Mouse (Mus musculus) embryonic facial prominence, embryonic 14.5 days (tissue): Measurements from ENCODE around the gene A530084C06Rik. TPM values are rescaled to one million over a fixed set of nuclear protein-coding genes. Genes with fewer than 3 reads are reported as not detected.

ENCODE experiments used
- ATAC-seq: fragments of 200-750 bp; cut with Nextera tagmentation; 2 replicates; pipeline ENCODE4 v1.8.0; 2017; ENCODE audit warnings: low read depth, moderate number of reproducible peaks, moderate TSS enrichment
- DNase-seq: peaks from one replicate; pipeline ENCODE4 v3.0.0-alpha.2; 2015; ENCODE audit warnings: low spot score
- H3K27ac ChIP-seq: fragments of 300-500 bp; sonication (generic); replicated peaks from 2 replicates; pipeline ENCODE4 v1.5.1; 2014; ENCODE audit warnings: low read depth, mild to moderate bottlenecking, low read length, moderate library complexity
- H3K27me3 ChIP-seq: fragments of 300-500 bp; sonication (generic); replicated peaks from 2 replicates; pipeline ENCODE4 v1.6.1; 2014; ENCODE audit warnings: low read length; ENCODE audit not compliant: control insufficient read depth, insufficient read depth
- H3K36me3 ChIP-seq: fragments of 300-500 bp; sonication (generic); 2 replicates; pipeline ENCODE4 v1.6.1; 2014; ENCODE audit warnings: low read length, mixed read lengths; ENCODE audit not compliant: control insufficient read depth, insufficient read depth
- H3K4me1 ChIP-seq: fragments of 300-500 bp; sonication (generic); 2 replicates; pipeline ENCODE4 v1.6.1; 2014; ENCODE audit warnings: antibody characterized with exemption, low read length; ENCODE audit not compliant: control insufficient read depth, insufficient read depth
- H3K4me2 ChIP-seq: fragments of 300-500 bp; sonication (generic); 2 replicates; pipeline ENCODE4 v1.6.1; 2014; ENCODE audit warnings: low read depth, mild to moderate bottlenecking, low read length, moderate library complexity, mixed read lengths
- H3K4me3 ChIP-seq: fragments of 300-500 bp; sonication (generic); 2 replicates; pipeline ENCODE4 v1.5.1; 2014; ENCODE audit warnings: low read depth, mild to moderate bottlenecking, low read length
- H3K9ac ChIP-seq: fragments of 300-500 bp; sonication (generic); 2 replicates; pipeline ENCODE4 v1.6.1; 2014; ENCODE audit warnings: low read depth, mild to moderate bottlenecking, low read length, moderate library complexity, mixed read lengths
- H3K9me3 ChIP-seq: fragments of 300-500 bp; sonication (generic); 2 replicates; pipeline ENCODE4 v1.6.1; 2016; ENCODE audit warnings: low read length; ENCODE audit not compliant: control insufficient read depth
- WGBS: fragments of 180-500 bp; shearing (Covaris S2); extraction: QIAGEN DNeasy Blood & Tissue Kit; methylation state at CpG from one replicate; pipeline ENCODE4 v1.1.7; 2014; 5-methylcytosine and 5-hydroxymethylcytosine counted together
- polyA plus RNA-seq: library from polyadenylated mRNA; unstranded; fragments of >200 nt; fragmentation: Nextera tagmentation; extraction: Ambion mirVana; gene quantifications from 2 replicates; pipeline ENCODE4 v1.2.1, GENCODE M21; 2014

A530084C06Rik gene
- polyA plus RNA-seq, 1 experiment from 2014 or later, result not detected

DNA sequence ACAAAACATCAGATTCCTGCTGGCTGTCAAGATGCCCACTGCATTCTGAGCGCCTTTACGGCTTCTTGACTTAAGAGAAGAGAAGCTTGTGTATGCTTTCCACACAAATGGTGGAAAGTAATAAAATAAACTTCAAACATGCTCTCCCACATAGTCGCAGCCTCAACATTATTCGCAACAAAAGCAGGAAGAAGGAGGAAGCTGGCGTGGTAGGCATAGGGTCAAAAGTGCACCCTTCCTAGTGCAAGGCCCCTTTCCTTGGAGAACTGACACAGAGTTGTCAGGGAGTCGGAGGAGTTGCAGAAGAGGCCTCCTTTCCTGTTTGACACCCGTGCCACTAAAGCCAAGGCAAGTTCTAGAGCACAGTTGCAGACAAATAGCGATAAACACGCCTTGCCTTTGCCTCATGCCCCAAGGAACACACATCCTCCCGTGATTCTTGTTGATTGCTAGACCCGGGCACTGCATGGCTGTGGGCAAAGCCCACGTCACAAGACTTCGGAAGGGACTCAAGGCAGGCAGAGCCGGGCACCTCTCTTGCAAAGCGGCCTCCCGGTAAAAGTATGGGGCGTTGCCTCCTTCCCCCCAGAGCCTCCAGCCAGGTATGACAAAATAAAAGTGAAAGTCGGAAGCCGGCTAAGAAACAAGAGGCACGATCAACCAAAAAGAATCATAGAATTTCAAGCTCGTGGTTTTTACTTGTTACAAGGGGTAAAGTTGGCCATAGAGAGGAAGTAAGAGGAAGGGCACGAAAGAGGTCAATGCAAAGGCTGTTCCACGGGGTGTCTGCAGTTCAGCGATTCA lies 2.0 kb downstream of the A530084C06Rik start:
- no peak for ATAC-seq
- WGBS, result 11% methylated on average over 24 of the region's 24 CpGs
- no peak for DNase-seq

DNA sequence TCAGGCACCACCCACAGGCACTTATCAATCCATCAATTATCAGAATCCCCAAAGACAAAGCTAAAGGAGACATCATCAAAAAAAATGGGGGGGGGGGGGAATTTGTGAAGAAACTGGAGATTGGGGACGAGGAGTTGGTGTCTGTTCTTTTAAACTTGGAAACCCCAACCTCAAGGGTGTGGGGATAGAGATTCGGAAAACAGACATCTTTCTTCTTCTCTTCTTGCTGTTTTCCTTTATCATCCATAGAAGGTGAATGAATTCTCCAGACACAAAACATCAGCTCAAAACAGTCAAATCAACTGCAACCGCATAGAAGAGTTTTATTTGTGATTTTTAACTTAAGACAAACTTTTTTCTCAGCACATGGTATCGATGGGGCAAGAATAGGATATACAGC lies 3.3 kb downstream of the A530084C06Rik start, which contains the start of gene Foxq1:
Gene Foxq1 (plus strand): TSS at position 301 of the 400 bp plus-strand sequence.
- no peak within 1 kb of the TSS for H3K4me3 ChIP-seq
- no peak for ATAC-seq
- DNase-seq, result no peak
- H3K27ac ChIP-seq, result no peak within 1 kb of the TSS
- 81% methylated on average over 4 of the region's 4 CpGs for WGBS
- no peak within 1 kb of the TSS; the same call in 1 of the 2 replicates for H3K4me2 ChIP-seq
- H3K4me1 ChIP-seq, result peaks cover 21% of the 10 kb centered on the region; the same call in 1 of the 2 replicates
- H3K36me3 ChIP-seq, result no peaks in the 10 kb centered on the region
- no peaks in the 10 kb centered on the region for H3K9me3 ChIP-seq
- no peak within 1 kb of the TSS for H3K9ac ChIP-seq
- H3K27me3 ChIP-seq, result peaks cover 68% of the 10 kb centered on the region

More for the DNA sequence above, 2.0 kb downstream of the A530084C06Rik start:
- H3K4me3 ChIP-seq, result peak overlapping the region; percentile 64
- H3K27ac ChIP-seq, result no peak overlapping the region
- peak overlapping the region; percentile 67; the same call in 1 of the 2 replicates for H3K9ac ChIP-seq
- H3K9me3 ChIP-seq, result no peaks in the 10 kb centered on the region
- H3K27me3 ChIP-seq, result peaks cover 81% of the 10 kb centered on the region
- peak overlapping the region; percentile 99 for H3K4me2 ChIP-seq
- H3K36me3 ChIP-seq, result no peaks in the 10 kb centered on the region
- H3K4me1 ChIP-seq, result peaks cover 21% of the 10 kb centered on the region; the same call in 1 of the 2 replicates

DNA sequence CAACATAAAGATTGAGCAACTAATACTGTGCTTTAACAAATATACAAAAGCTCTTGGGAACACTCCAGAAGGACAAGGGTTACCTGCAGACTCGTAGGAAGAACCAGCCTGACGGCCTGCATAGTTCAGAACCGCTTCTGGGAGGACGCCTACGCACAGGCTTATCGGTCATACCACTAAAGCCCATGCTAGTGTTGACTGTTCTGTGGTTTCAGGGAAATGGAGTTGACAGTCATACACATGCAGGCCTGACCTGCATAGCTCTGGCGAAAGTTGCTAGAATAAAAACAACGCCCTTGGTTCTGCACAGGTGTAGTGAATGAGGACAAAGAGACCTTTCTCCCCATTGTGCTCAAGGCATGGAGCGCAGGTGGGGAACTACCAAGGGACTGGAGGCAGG lies 11.5 kb downstream of the A530084C06Rik start:
- Histone ChIP-seq H3K4me1 (no peaks in the 10 kb centered on the region), H3K27ac (no peak overlapping the region), H3K4me2 (no peak overlapping the region), H3K4me3 (no peak overlapping the region), H3K27me3 (no peaks in the 10 kb centered on the region), H3K36me3 (no peaks in the 10 kb centered on the region), H3K9me3 (no peaks in the 10 kb centered on the region), H3K9ac (no peak overlapping the region)
- ATAC-seq (peak; percentile 76; the same call in 1 of the 2 replicates), DNase-seq (peak; percentile 50)
- 78% methylated on average over 9 of the region's 9 CpGs for WGBS

DNA sequence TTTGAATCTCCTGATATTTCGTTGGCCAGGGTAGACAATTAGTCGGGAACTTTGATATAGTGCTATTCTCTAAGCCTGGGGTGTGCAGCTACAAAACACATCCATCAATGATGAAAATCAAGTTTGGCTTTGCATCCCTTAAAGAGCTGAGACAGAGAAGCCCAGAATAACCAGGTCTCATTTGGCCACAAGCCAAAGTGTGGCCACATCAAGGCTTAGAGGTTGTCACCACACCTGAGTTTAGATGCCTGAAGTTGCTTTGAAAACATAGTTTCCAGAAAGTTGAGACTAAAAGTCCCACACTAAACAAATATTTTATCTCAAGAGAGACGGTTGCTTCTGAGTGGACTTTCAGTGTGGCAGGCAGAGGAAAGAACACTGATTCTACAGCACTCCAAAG lies 11.9 kb downstream of the A530084C06Rik start:
- H3K4me3 ChIP-seq, result no peak overlapping the region
- no peaks in the 10 kb centered on the region for H3K9me3 ChIP-seq
- no peaks in the 10 kb centered on the region for H3K36me3 ChIP-seq
- 77% methylated on average over 3 of the region's 3 CpGs for WGBS
- DNase-seq (peak; percentile 30), ATAC-seq (0 out of 2 replicates have a peak, but pooled peaks have one; percentile 18)
- no peaks in the 10 kb centered on the region for H3K4me1 ChIP-seq
- no peak overlapping the region for H3K27ac ChIP-seq
- H3K4me2 ChIP-seq, result no peak overlapping the region
- no peak overlapping the region for H3K9ac ChIP-seq
- H3K27me3 ChIP-seq, result no peaks in the 10 kb centered on the region

DNA sequence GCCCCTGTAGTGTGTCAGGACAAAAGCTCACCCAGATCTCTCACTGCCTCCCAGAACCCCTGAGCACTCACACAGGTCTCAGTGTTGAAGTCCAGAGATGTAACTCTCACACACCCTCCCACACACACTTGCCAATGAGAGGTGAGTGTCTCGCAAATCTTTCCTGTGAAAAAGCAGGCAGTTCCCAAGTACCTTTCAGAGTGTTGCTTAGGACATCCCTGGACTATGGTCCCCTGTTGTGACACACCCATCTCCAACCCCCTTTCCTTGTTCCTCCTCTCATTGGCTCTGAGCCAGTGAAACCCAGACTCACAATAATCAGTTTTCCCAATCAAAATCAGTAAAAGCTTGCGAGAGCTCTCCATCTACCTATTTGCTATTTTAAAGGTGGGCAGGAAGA lies 12.3 kb downstream of the A530084C06Rik start:
- Histone ChIP-seq H3K27ac (no peak overlapping the region), H3K4me2 (no peak overlapping the region), H3K9me3 (no peaks in the 10 kb centered on the region), H3K4me1 (no peaks in the 10 kb centered on the region), H3K9ac (no peak overlapping the region), H3K4me3 (no peak overlapping the region), H3K27me3 (no peaks in the 10 kb centered on the region), H3K36me3 (no peaks in the 10 kb centered on the region)
- DNase-seq (no peak), ATAC-seq (no peak)
- WGBS, result 71% methylated on average over 2 of the region's 2 CpGs

DNA sequence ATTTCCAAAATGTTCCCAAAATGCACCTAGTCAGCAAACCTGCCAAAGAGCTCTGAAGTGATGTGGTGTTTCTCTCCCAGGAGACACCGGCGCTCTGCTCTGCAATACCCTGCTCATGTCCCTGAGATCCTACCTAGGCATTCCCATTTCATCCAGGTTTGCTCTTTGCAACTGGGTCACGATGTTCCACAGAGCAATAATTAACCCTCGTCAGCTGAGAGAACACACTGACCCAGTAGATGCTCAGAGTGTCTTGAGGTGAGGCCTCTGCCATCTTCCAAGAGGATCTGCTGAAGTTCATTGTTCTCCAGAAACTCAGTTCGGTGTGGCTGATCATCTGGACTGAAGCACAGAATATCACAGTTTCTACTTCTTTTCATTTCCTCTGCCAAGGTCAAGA lies 16.1 kb downstream of the A530084C06Rik start:
- 90% methylated on average over 5 of the region's 5 CpGs for WGBS

DNA sequence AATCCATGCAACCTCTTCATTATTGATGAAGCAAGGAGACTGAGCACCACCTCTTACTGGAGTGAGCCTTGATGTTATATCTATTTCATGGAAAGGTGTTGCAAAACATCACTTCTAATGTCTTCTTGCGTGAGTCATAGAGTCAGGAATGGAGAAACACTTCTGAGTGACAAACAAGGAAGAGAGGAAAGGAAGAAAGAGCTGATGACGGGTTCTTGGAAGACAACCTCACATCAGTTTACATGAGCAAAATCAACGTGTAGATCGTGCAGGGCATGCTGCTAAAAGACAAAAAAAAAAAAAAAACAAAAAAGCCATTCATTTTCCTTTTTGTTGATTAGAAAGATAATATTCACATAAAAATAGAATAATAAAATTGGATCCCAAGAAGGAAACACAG lies 24.4 kb downstream of the A530084C06Rik start:
- WGBS, result 87% methylated on average over 4 of the region's 4 CpGs
- H3K27me3 ChIP-seq, result no peaks in the 10 kb centered on the region

More for the DNA sequence above, 16.1 kb downstream of the A530084C06Rik start:
- H3K36me3 ChIP-seq, result no peaks in the 10 kb centered on the region
- DNase-seq, result no peak
- no peak overlapping the region for H3K4me3 ChIP-seq
- ATAC-seq, result no peak
- no peaks in the 10 kb centered on the region for H3K27me3 ChIP-seq
- H3K9ac ChIP-seq, result no peak overlapping the region
- no peaks in the 10 kb centered on the region for H3K9me3 ChIP-seq
- no peaks in the 10 kb centered on the region for H3K4me1 ChIP-seq
- H3K27ac ChIP-seq, result no peak overlapping the region
- no peak overlapping the region for H3K4me2 ChIP-seq

DNA sequence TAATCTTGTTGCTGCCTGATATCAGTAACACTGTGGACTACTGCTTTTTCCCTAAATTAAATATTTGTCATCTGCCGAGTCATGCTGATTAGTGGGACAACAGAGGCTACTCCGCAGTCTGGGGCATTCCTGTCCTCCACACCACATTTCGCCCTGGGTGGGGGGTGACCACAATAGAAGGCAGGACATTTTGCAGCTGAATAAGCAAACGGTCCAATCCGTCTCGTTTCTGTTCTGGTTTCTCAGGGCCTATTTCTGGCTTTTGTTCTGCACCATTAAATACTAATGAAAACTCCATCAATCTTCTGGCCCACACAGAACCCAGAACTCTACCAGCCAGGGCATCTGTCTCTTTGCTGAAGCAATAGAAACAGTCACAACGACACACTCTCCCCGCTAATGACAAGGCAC lies 27.5 kb downstream of the A530084C06Rik start:
- Histone ChIP-seq H3K4me1 (no peaks in the 10 kb centered on the region), H3K36me3 (no peaks in the 10 kb centered on the region), H3K27me3 (no peaks in the 10 kb centered on the region), H3K27ac (no peak overlapping the region), H3K9me3 (no peaks in the 10 kb centered on the region), H3K4me2 (no peak overlapping the region), H3K9ac (no peak overlapping the region), H3K4me3 (no peak overlapping the region)
- WGBS, result 56% methylated on average over 8 of the region's 8 CpGs
- ATAC-seq, result no peak
- DNase-seq, result no peak

More for the DNA sequence above, 24.4 kb downstream of the A530084C06Rik start:
- no peak overlapping the region for H3K4me2 ChIP-seq
- no peaks in the 10 kb centered on the region for H3K4me1 ChIP-seq
- H3K4me3 ChIP-seq, result no peak overlapping the region
- H3K9ac ChIP-seq, result no peak overlapping the region
- no peak for DNase-seq
- no peaks in the 10 kb centered on the region for H3K36me3 ChIP-seq
- no peak overlapping the region for H3K27ac ChIP-seq
- H3K9me3 ChIP-seq, result no peaks in the 10 kb centered on the region
- ATAC-seq, result no peak
